Mouse (Mus musculus): ENCODE measurements around the gene Arfip1. TPM values are rescaled to one million over a fixed set of nuclear protein-coding genes. Genes with fewer than 3 reads are reported as not detected.

Gene Arfip1
- 14.2 and 16.8 TPM in 2 replicates for polyA plus RNA-seq (2015; fragmentation: Nextera tagmentation; extraction: Ambion mirVana)

DNA sequence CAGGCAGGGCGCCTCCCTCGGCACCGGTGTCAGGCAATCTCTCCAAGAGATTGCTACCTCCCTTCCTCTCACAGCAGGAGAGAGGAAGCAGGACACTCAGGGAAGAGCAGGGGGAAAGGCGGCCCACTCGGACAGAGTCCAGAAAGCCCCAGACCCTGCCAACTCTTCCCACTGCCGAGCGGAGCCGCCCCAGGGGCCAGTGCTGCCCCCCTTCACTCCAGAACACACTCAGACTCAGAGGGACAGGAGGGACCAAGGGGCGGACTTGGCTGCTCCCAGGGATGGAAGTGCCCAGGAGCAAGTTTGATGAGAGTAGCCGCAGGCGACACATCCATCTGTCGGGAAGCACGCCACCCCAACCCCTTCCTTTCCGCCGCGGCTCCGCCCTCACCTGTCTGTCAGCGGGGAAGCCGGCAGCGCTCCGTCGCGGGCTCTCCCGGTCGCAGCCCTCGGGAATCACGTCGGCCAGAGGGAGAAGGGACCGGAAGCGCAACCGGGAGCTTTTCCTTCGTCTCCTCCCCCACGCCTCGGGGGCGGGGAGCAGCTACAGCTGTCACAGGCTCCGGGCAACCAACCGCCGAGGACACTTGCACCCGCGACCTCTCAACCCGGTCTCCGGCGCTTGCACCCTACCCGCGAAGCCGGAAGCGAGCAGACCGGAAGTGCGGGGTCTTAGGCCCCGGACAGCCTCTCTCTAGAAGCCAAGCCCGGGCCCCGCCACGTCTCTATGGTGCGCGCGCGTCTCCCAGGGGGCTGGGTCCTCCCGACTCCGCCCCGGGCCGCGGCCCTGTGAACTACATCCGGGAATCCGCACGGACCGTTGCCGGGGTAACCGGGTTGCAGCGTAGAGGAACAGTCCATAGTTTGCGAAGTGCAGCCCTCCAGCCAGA, at the start of gene Arfip1:
Arfip1 (minus strand) TSS at position 603 of the 890 bp plus-strand sequence.
- H3K4me1 ChIP-seq (replicated peaks) = peaks cover 30% of the 10 kb centered on the region
- peak within 1 kb of the TSS; percentile 62 for H3K27ac ChIP-seq
- no peaks in the 10 kb centered on the region for H3K9me3 ChIP-seq (replicated peaks)
- peak within 1 kb of the TSS; percentile 70 for H3K4me3 ChIP-seq (replicated peaks)
- peak within 1 kb of the TSS; percentile 93 for H3K4me2 ChIP-seq
- peaks cover 2% of the 10 kb centered on the region; the same call in 1 of the 2 replicates for H3K27me3 ChIP-seq
- no peaks in the 10 kb centered on the region for H3K36me3 ChIP-seq
- WGBS (ENCODE audit: insufficient replicate concordance) = under 1% methylated on average over 66 of the region's 70 CpGs
- peak; percentile 99 for ATAC-seq (ENCODE audit: low read depth)
- peak; percentile 89 for DNase-seq
- H3K9ac ChIP-seq = peak within 1 kb of the TSS; percentile 81

DNA sequence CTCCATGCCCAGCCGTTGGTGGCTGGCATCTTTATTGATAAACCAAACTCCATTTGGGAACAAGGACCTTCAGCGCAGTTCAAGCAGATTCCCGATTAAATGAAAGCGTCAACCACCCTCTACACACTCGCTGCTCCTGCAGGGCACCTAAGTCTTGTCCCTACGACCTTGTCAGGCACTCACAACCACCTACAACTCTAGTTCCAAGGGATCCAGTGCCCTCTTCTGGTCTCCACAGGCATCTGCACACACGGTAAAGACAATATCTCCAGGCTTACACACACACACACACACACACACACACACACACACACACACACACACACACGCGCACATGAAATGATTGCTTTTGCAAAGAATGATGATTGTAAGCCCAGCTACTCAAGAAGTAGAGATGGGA, 49.2 kb upstream of the Arfip1 start:
- DNase-seq (no peak), ATAC-seq (ENCODE audit: low read depth) (no peak)
- 77% methylated on average over 9 of the region's 9 CpGs for WGBS (ENCODE audit: insufficient replicate concordance)
- Histone ChIP-seq H3K9ac (no peak overlapping the region), H3K27ac (no peak overlapping the region), H3K4me3 (replicated peaks) (no peak overlapping the region), H3K9me3 (replicated peaks) (no peaks in the 10 kb centered on the region), H3K4me2 (no peak overlapping the region), H3K4me1 (replicated peaks) (no peaks in the 10 kb centered on the region), H3K36me3 (no peaks in the 10 kb centered on the region), H3K27me3 (no peaks in the 10 kb centered on the region)

DNA sequence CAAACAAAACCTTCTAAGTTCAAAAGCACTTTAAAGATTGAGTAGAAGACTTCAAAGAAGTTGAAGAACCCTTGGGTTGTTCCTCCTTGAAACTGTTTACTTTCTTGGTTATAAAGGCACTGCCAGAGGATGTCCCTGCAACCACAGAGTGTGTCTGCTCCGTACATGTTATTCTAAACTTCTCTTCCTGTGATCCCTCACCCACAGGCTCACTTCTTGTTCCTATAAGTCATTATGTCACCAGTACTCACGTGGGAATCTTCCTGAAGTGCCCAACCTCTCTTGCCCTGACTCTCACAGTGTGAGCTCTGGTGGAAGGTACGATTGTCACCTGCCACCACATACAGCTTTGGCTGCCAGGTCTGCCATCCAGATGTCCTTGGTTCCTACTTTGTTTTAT, 39.6 kb upstream of the Arfip1 start:
- 0 out of 2 replicates have a peak, but pooled peaks cover 3% of the 10 kb centered on the region for H3K27me3 ChIP-seq
- no peaks in the 10 kb centered on the region for H3K36me3 ChIP-seq
- 25% methylated on average over 3 of the region's 3 CpGs for WGBS (ENCODE audit: insufficient replicate concordance)
- H3K4me2 ChIP-seq = no peak overlapping the region
- H3K9ac ChIP-seq = no peak overlapping the region
- ATAC-seq (ENCODE audit: low read depth) (no peak), DNase-seq (no peak)
- H3K4me1 ChIP-seq (replicated peaks) = no peaks in the 10 kb centered on the region
- H3K27ac ChIP-seq = no peak overlapping the region
- no peaks in the 10 kb centered on the region for H3K9me3 ChIP-seq (replicated peaks)
- no peak overlapping the region for H3K4me3 ChIP-seq (replicated peaks)

DNA sequence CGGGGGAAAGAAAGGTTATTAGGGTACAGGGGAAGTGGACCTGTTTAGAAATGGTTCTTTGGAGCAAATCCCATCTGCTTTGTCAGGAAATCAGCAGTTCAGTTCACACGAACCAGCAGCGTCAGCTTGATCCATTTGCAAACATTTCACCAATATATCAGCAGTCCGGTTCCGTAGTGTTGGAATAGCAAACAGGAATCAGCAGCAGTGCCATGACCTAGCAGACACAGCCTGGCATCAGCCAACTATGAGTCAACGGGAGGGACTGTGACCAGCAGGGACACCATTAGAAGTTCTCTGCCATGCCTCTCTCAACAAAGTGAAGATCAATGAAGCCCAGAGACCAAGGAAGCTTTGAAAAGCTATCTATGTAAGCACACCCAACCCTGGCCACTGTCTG, 37.3 kb upstream of the Arfip1 start:
- Histone ChIP-seq H3K36me3 (no peaks in the 10 kb centered on the region), H3K4me1 (replicated peaks) (no peaks in the 10 kb centered on the region), H3K27me3 (0 out of 2 replicates have a peak, but pooled peaks cover 3% of the 10 kb centered on the region), H3K4me3 (replicated peaks) (no peak overlapping the region), H3K9me3 (replicated peaks) (no peaks in the 10 kb centered on the region), H3K4me2 (no peak overlapping the region), H3K27ac (no peak overlapping the region), H3K9ac (no peak overlapping the region)
- WGBS (ENCODE audit: insufficient replicate concordance) = 77% methylated on average over 6 of the region's 6 CpGs
- DNase-seq = no peak
- no peak for ATAC-seq (ENCODE audit: low read depth)

DNA sequence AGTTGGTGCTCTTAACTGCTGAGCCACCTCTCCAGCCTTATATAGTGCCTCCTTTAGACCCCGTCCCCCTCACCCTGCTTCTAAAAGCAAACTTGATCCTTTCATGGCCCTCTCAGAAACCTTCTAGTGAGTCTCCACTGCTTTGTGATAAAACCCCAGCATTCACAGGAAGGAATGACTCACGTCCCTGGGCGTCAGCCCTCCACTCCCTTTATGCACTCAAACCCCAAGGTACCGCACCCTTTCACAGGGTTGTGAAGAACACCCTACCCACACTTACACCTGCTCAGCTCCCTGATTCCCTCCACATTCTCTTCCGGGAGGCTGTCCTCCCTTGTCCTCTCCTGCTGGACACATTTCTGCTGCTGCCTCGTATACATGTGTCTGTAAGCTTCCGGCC, 36.6 kb upstream of the Arfip1 start:
- 75% methylated on average over 7 of the region's 7 CpGs for WGBS (ENCODE audit: insufficient replicate concordance)
- no peak for ATAC-seq (ENCODE audit: low read depth)

DNA sequence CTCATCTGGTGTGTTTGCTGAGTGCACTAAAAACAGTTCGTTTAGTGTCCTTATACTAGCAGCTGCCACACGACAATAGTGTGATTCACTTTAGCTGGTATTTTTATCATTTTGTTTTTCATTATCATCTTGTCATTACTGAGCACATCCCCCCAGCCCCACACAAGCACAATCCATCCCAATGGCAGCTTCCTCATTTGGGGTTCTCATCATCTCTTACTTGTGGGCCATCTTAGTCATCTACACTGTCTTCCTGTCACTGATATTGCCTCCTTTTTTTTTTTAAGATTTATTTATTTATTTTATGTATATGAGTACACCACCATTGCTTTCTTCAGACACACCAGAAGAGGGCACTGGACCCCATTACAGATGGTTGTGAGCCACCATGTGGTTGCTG, 36.2 kb upstream of the Arfip1 start:
- Histone ChIP-seq H3K36me3 (no peaks in the 10 kb centered on the region), H3K9ac (no peak overlapping the region), H3K9me3 (replicated peaks) (no peaks in the 10 kb centered on the region), H3K27ac (no peak overlapping the region), H3K4me1 (replicated peaks) (no peaks in the 10 kb centered on the region), H3K27me3 (0 out of 2 replicates have a peak, but pooled peaks cover 3% of the 10 kb centered on the region), H3K4me3 (replicated peaks) (no peak overlapping the region), H3K4me2 (no peak overlapping the region)
- 70% methylated on average over 2 of the region's 2 CpGs for WGBS (ENCODE audit: insufficient replicate concordance)
- ATAC-seq (ENCODE audit: low read depth) = no peak
- DNase-seq = no peak

More for the DNA sequence above, 36.6 kb upstream of the Arfip1 start:
- DNase-seq = no peak
- H3K27me3 ChIP-seq = 0 out of 2 replicates have a peak, but pooled peaks cover 3% of the 10 kb centered on the region
- no peaks in the 10 kb centered on the region for H3K9me3 ChIP-seq (replicated peaks)
- no peak overlapping the region for H3K4me2 ChIP-seq
- H3K4me3 ChIP-seq (replicated peaks) = no peak overlapping the region
- H3K4me1 ChIP-seq (replicated peaks) = no peaks in the 10 kb centered on the region
- H3K9ac ChIP-seq = no peak overlapping the region
- H3K36me3 ChIP-seq = no peaks in the 10 kb centered on the region
- H3K27ac ChIP-seq = no peak overlapping the region

DNA sequence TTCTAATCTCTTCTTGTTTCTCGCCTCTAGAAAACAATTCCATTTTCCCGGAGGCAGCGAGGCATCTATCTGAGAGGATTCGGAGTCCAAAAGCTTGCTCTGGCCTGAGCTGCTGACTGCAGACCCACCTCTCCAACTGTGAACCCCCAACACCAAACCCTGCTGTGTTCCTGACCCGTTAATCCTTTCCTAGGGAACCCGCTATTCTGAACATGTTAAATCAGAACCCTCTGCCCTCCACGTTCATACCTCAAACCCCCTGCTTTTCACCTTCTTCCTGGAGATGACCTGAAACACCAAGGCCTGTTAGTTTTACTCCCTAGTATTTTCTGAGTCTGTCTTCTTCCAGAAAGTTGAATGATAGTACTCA, 33.4 kb upstream of the Arfip1 start:
- no peak overlapping the region for H3K9ac ChIP-seq
- DNase-seq = no peak
- no peak overlapping the region for H3K4me2 ChIP-seq
- no peak overlapping the region for H3K27ac ChIP-seq
- no peaks in the 10 kb centered on the region for H3K27me3 ChIP-seq
- no peaks in the 10 kb centered on the region for H3K4me1 ChIP-seq (replicated peaks)
- no peak for ATAC-seq (ENCODE audit: low read depth)
- H3K36me3 ChIP-seq = no peaks in the 10 kb centered on the region
- H3K9me3 ChIP-seq (replicated peaks) = no peaks in the 10 kb centered on the region
- 49% methylated on average over 7 of the region's 7 CpGs for WGBS (ENCODE audit: insufficient replicate concordance)
- H3K4me3 ChIP-seq (replicated peaks) = no peak overlapping the region

DNA sequence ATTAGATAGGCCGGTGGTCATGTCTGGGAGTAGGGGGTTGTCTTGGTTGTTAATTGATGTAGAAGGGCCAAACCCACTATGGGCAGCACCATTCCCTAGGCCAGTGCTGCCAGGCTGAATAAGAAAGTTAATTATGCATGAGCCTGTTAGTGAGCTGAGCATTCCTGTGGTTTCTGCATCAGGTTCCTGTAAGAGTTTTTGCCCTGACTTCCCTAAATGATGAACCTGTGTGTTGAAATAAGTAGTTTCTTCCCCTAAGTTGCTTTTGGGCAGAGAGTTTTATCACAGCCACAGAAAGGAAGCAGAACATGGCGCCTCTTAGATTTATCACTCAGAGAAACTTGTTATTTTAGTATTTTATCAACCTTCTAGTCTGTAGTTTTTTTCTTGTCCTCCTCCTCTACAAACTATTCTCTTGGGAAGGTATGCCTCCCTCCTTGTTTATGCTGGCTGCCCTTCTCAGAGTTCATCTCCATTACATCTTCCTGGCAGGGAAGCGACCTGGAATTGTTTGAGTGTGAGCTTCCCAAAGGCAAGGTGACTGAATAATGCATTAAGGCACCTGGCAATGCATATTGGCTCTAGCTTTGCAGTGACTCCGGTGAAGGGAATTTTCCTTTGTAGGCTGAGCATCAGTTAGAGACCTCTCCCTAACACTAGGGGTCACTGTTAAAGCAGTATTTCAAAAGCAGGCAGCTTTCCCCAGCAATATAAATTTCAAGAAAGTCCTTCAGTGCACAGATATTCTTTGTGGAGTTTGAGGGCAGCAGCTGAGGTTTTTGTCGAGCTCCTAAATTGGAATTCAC, 32.8 kb upstream of the Arfip1 start:
- DNase-seq (no peak), ATAC-seq (ENCODE audit: low read depth) (no peak)
- H3K4me3 ChIP-seq (replicated peaks) = no peak overlapping the region
- 18% methylated on average over 5 of the region's 5 CpGs for WGBS (ENCODE audit: insufficient replicate concordance)
- no peak overlapping the region for H3K27ac ChIP-seq
- H3K4me2 ChIP-seq = no peak overlapping the region
- no peaks in the 10 kb centered on the region for H3K4me1 ChIP-seq (replicated peaks)
- H3K36me3 ChIP-seq = no peaks in the 10 kb centered on the region
- no peak overlapping the region for H3K9ac ChIP-seq
- H3K9me3 ChIP-seq (replicated peaks) = no peaks in the 10 kb centered on the region
- H3K27me3 ChIP-seq = no peaks in the 10 kb centered on the region

DNA sequence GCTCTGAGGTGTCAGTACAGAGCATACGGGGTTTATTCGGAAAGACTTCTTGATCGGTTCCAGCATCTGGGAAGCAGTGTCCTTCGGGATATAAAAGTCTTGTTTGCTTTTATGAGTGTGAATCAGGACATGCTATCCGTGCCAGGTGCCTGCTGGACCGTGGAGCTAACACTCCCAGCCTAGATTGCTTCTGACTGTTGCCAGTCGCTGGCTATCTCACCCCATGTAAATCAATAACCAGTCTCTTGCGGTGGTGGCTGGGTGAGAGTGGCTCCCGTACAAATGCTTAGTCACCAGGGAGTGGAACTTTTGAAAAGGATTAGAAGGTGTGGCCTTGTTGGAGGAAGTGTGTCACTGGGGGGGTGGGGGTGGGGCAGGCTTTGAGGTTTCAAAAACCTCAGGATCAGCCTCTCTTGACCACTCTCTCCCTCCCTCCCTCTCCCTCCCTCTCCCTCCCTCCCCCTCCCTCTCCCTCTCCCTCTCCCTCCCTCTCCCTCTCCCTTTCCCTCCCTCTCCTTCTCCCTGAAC, 27.8 kb upstream of the Arfip1 start:
- Histone ChIP-seq H3K9me3 (replicated peaks) (no peaks in the 10 kb centered on the region), H3K4me1 (replicated peaks) (no peaks in the 10 kb centered on the region), H3K36me3 (no peaks in the 10 kb centered on the region), H3K4me2 (no peak overlapping the region), H3K27ac (no peak overlapping the region), H3K9ac (no peak overlapping the region), H3K27me3 (no peaks in the 10 kb centered on the region), H3K4me3 (replicated peaks) (no peak overlapping the region)
- ATAC-seq (ENCODE audit: low read depth) (no peak), DNase-seq (no peak)
- WGBS (ENCODE audit: insufficient replicate concordance) = 68% methylated on average over 9 of the region's 9 CpGs

DNA sequence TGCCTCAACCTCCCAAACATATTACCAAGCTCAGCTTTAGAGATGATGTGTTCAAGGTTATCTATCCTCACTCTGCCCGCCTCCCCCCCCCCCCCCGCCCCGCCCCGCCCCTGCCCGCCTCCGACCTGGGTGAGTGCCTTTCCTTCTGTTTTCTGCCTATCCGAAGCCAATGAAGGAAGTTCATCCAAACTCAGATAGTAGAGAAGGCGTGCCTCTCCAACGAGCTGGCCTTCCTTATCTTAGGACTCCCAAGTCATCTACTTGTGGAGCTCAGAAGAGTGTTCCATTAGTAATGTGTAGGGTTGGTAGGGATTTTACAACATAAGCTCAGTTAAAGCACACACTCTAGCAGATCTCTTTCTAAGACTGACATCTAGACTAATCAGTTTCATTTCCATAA, 20.8 kb upstream of the Arfip1 start:
- Histone ChIP-seq H3K36me3 (no peaks in the 10 kb centered on the region), H3K27me3 (0 out of 2 replicates have a peak, but pooled peaks cover under 1% of the 10 kb centered on the region), H3K9me3 (replicated peaks) (no peaks in the 10 kb centered on the region), H3K4me2 (peak overlapping the region; percentile 21; the same call in 1 of the 2 replicates), H3K4me3 (replicated peaks) (no peak overlapping the region), H3K27ac (no peak overlapping the region), H3K9ac (no peak overlapping the region), H3K4me1 (replicated peaks) (peaks cover 21% of the 10 kb centered on the region)
- WGBS (ENCODE audit: insufficient replicate concordance) = 26% methylated on average over 9 of the region's 9 CpGs
- DNase-seq = no peak
- ATAC-seq (ENCODE audit: low read depth) = peak; percentile 65; the same call in 1 of the 2 replicates

DNA sequence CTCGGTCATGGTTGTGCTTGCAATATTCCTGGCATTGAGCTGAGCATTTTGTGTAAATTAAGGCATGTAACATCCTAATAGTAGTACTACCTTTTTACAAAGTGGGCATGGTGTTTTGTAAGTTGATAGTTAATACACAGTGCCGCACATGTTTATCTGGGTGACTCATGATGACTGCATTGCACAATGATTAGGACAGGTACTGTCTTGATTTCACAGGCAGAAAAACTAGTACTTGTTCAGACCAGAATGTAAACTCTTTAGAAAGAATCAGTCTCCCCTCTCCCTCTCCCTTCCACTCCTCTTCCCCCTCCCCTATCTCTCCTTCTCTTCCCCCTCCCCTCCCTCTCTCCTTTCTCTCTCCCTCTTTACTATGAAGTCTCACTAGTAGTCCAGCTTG, 20.3 kb upstream of the Arfip1 start:
- H3K4me2 ChIP-seq = no peak overlapping the region
- ATAC-seq (ENCODE audit: low read depth) (no peak), DNase-seq (no peak)
- H3K36me3 ChIP-seq = no peaks in the 10 kb centered on the region
- 0 out of 2 replicates have a peak, but pooled peaks cover 3% of the 10 kb centered on the region for H3K27me3 ChIP-seq
- H3K4me1 ChIP-seq (replicated peaks) = peaks cover 21% of the 10 kb centered on the region
- H3K4me3 ChIP-seq (replicated peaks) = no peak overlapping the region
- 73% methylated on average over 2 of the region's 2 CpGs for WGBS (ENCODE audit: insufficient replicate concordance)
- H3K27ac ChIP-seq = no peak overlapping the region
- H3K9me3 ChIP-seq (replicated peaks) = no peaks in the 10 kb centered on the region
- H3K9ac ChIP-seq = no peak overlapping the region

Measured in liver, embryonic 13.5 days (tissue).